Mouse (Mus musculus): ENCODE data around the gene Adam20.

- TF ChIP-seq CTCF (IDR thresholded peaks at IDR 0.05) (no peak), EP300 (IDR thresholded peaks at IDR 0.05) (no peak)
These were observed 10.5 kb downstream of the Adam20 start for GRCm38 (mm10) chr8:40803379-40804079.
